Mouse (Mus musculus): ENCODE measurements around the gene Prepl. TPM values are rescaled to one million over a fixed set of nuclear protein-coding genes. Genes with fewer than 3 reads are reported as not detected.

Gene Prepl
- 35.9 and 40.8 TPM in 2 replicates for total RNA-seq (2014; rRNA removed; ENCODE audit: low replicate concordance)
- 28.4 and 30.1 TPM in 2 replicates for polyA plus RNA-seq (2015; fragmentation: Nextera tagmentation; extraction: Ambion mirVana)

GRCm38 (mm10) chr17:85090120-85091099, at the start of gene Prepl, which contains the start of gene Camkmt:
TSS of gene Prepl (minus strand) at chr17:85090241.
TSS of gene Camkmt (plus strand) at chr17:85090552.
- Histone ChIP-seq H3K4me1 (ENCODE audit: control insufficient read depth, insufficient read depth) (peaks cover 22% of the 10 kb centered on the region), H3K4me3 (ENCODE audit: low read depth, low read length) (peak within 1 kb of the TSS; percentile 98), H3K4me2 (ENCODE audit: low read depth, low read length) (peak within 1 kb of the TSS; percentile 98), H3K27ac (ENCODE audit: low read depth) (peak within 1 kb of the TSS; percentile 89), H3K9me3 (replicated peaks; ENCODE audit: control insufficient read depth, low read length) (no peaks in the 10 kb centered on the region), H3K9ac (replicated peaks; ENCODE audit: low read depth, low read length) (peak within 1 kb of the TSS; percentile 78), H3K36me3 (replicated peaks; ENCODE audit: control insufficient read depth, insufficient read depth, low read length) (no peaks in the 10 kb centered on the region), H3K27me3 (ENCODE audit: control insufficient read depth, insufficient read depth, low read length) (no peaks in the 10 kb centered on the region)
- TF ChIP-seq EP300 (IDR thresholded peaks at IDR 0.05; ENCODE audit: low read depth) (peak; percentile 99), CTCF (IDR thresholded peaks at IDR 0.05; ENCODE audit: low read depth) (no peak; the same call in 1 of the 2 replicates)
- under 1% methylated on average over 61 of the region's 63 CpGs for WGBS
- DNase-seq (ENCODE audit: low spot score) (peak; percentile 98), ATAC-seq (ENCODE audit: insufficient read depth, low read depth) (peak; percentile 95)

- no peak for DNase-seq (ENCODE audit: low spot score)
Measured at GRCm38 (mm10) chr17:85138393-85138792, 48.4 kb upstream of the Prepl start.

DNA sequence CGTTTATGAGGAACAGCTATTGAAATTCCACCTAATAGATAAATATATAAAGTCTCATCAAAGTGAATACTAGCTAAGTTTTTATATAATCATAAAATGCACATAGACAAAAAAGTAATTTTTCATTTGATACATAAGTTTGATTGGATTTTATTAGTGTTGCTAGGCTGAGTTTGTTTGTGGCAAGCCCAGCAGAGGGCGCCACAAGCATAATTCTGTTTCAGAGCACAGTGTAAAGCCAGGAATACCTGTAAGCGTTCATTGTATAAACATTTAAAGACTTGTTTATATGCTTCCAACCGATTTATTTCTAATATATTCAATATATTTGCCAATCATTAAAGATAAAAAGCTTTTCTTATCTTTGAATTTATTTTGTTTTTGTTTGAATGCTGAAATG, 26.6 kb upstream of the Prepl start:
- Histone ChIP-seq H3K4me1 (ENCODE audit: control insufficient read depth, insufficient read depth) (peaks cover 10% of the 10 kb centered on the region), H3K36me3 (replicated peaks; ENCODE audit: control insufficient read depth, insufficient read depth, low read length) (no peaks in the 10 kb centered on the region), H3K27me3 (ENCODE audit: control insufficient read depth, insufficient read depth, low read length) (no peaks in the 10 kb centered on the region), H3K9me3 (replicated peaks; ENCODE audit: control insufficient read depth, low read length) (no peaks in the 10 kb centered on the region), H3K9ac (replicated peaks; ENCODE audit: low read depth, low read length) (no peak overlapping the region), H3K4me3 (ENCODE audit: low read depth, low read length) (no peak overlapping the region), H3K27ac (ENCODE audit: low read depth) (no peak overlapping the region), H3K4me2 (ENCODE audit: low read depth, low read length) (no peak overlapping the region)
- TF ChIP-seq CTCF (IDR thresholded peaks at IDR 0.05; ENCODE audit: low read depth) (peak; percentile 70), EP300 (IDR thresholded peaks at IDR 0.05; ENCODE audit: low read depth) (no peak)
- ATAC-seq (ENCODE audit: insufficient read depth, low read depth) = no peak
- WGBS = 28% methylated on average over 4 of the region's 4 CpGs
- peak; percentile 14 for DNase-seq (ENCODE audit: low spot score)

More at GRCm38 (mm10) chr17:85138393-85138792, 48.4 kb upstream of the Prepl start:
- Histone ChIP-seq H3K9ac (replicated peaks; ENCODE audit: low read depth, low read length) (no peak overlapping the region), H3K4me2 (ENCODE audit: low read depth, low read length) (no peak overlapping the region), H3K27ac (ENCODE audit: low read depth) (no peak overlapping the region), H3K4me1 (ENCODE audit: control insufficient read depth, insufficient read depth) (no peaks in the 10 kb centered on the region), H3K4me3 (ENCODE audit: low read depth, low read length) (no peak overlapping the region), H3K27me3 (ENCODE audit: control insufficient read depth, insufficient read depth, low read length) (no peaks in the 10 kb centered on the region), H3K36me3 (replicated peaks; ENCODE audit: control insufficient read depth, insufficient read depth, low read length) (no peaks in the 10 kb centered on the region), H3K9me3 (replicated peaks; ENCODE audit: control insufficient read depth, low read length) (no peaks in the 10 kb centered on the region)
- ATAC-seq (ENCODE audit: insufficient read depth, low read depth) = no peak
- TF ChIP-seq CTCF (IDR thresholded peaks at IDR 0.05; ENCODE audit: low read depth) (no peak), EP300 (IDR thresholded peaks at IDR 0.05; ENCODE audit: low read depth) (no peak)
- WGBS = 78% methylated on average over 1 of the region's 1 CpGs

DNA sequence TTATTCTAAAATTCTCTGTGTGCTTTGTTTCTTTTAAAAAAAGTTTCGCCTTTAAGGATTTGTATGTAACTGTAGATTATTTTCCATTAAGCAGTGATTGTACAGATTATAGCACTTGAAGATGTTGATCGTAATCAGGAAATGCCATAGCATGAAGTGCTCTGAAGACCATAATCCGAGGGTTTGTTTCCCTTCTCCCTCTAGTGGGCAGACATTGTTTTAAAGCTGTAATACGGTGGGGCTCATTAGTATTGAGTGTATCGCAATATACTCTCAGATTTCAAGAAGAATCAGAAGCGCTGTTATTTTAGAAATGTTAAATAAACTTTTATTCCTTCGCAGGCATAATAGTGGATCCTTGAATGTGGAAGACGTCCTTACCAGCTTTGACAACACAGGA, 23.4 kb upstream of the Prepl start:
- WGBS = 82% methylated on average over 8 of the region's 8 CpGs
- no peaks in the 10 kb centered on the region for H3K4me1 ChIP-seq (ENCODE audit: control insufficient read depth, insufficient read depth)
- H3K4me2 ChIP-seq (ENCODE audit: low read depth, low read length) = no peak overlapping the region
- H3K36me3 ChIP-seq (replicated peaks; ENCODE audit: control insufficient read depth, insufficient read depth, low read length) = no peaks in the 10 kb centered on the region
- H3K9me3 ChIP-seq (replicated peaks; ENCODE audit: control insufficient read depth, low read length) = no peaks in the 10 kb centered on the region
- DNase-seq (ENCODE audit: low spot score) (no peak), ATAC-seq (ENCODE audit: insufficient read depth, low read depth) (no peak)
- H3K27ac ChIP-seq (ENCODE audit: low read depth) = no peak overlapping the region
- no peak overlapping the region for H3K4me3 ChIP-seq (ENCODE audit: low read depth, low read length)
- no peak overlapping the region for H3K9ac ChIP-seq (replicated peaks; ENCODE audit: low read depth, low read length)
- TF ChIP-seq CTCF (IDR thresholded peaks at IDR 0.05; ENCODE audit: low read depth) (peak; percentile 19; the same call in 1 of the 2 replicates), EP300 (IDR thresholded peaks at IDR 0.05; ENCODE audit: low read depth) (no peak)
- H3K27me3 ChIP-seq (ENCODE audit: control insufficient read depth, insufficient read depth, low read length) = no peaks in the 10 kb centered on the region

DNA sequence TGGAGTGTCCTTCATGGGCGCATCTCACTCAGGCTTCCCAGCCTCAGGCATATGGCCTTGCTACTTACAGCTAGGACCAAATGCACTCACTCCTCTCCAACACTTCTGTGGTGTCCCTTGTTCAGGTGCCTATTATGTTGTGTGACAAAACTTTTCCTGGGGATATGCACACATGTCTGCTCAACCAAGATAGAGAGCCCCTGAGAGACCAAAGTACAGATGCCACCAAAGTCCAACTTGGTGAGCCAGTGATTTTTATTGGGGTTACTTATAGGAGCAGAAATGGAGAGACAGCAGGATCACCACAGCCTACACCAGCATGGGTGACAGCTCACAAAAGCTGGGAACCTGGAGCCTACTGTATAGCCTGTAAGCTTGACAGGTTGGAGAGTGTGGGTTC, 20.6 kb upstream of the Prepl start:
- H3K4me2 ChIP-seq (ENCODE audit: low read depth, low read length) = no peak overlapping the region
- no peaks in the 10 kb centered on the region for H3K27me3 ChIP-seq (ENCODE audit: control insufficient read depth, insufficient read depth, low read length)
- WGBS = 95% methylated on average over 1 of the region's 1 CpGs
- no peaks in the 10 kb centered on the region for H3K9me3 ChIP-seq (replicated peaks; ENCODE audit: control insufficient read depth, low read length)
- ATAC-seq (ENCODE audit: insufficient read depth, low read depth) = no peak
- no peak overlapping the region for H3K27ac ChIP-seq (ENCODE audit: low read depth)
- no peak overlapping the region for H3K4me3 ChIP-seq (ENCODE audit: low read depth, low read length)
- TF ChIP-seq EP300 (IDR thresholded peaks at IDR 0.05; ENCODE audit: low read depth) (no peak), CTCF (IDR thresholded peaks at IDR 0.05; ENCODE audit: low read depth) (no peak)
- no peak for DNase-seq (ENCODE audit: low spot score)
- no peaks in the 10 kb centered on the region for H3K36me3 ChIP-seq (replicated peaks; ENCODE audit: control insufficient read depth, insufficient read depth, low read length)
- H3K9ac ChIP-seq (replicated peaks; ENCODE audit: low read depth, low read length) = no peak overlapping the region
- no peaks in the 10 kb centered on the region for H3K4me1 ChIP-seq (ENCODE audit: control insufficient read depth, insufficient read depth)
